Mouse (Mus musculus): ENCODE results near the gene Tcn2. TPM values are rescaled to one million over a fixed set of nuclear protein-coding genes. Genes with fewer than 3 reads are reported as not detected.
"Not testable (repeated sequence)": the region's sequence is repeated elsewhere in the genome, so short reads cannot be mapped to it uniquely, and the experiment has no call there.

Gene Tcn2
- polyA plus RNA-seq, 1 experiment from 2014 or later: 50.3 TPM

- Histone ChIP-seq H3K27ac (no peak overlapping the region), H3K9me3 (no peaks in the 10 kb centered on the region), H3K4me3 (no peak overlapping the region), H3K4me1 (peaks cover 13% of the 10 kb centered on the region; the same call in 1 of the 2 replicates), H3K27me3 (ENCODE audit: insufficient read depth, poor library complexity, severe bottlenecking) (no peaks in the 10 kb centered on the region), H3K36me3 (no peaks in the 10 kb centered on the region)
- 32% methylated on average over 2 of the region's 2 CpGs for WGBS
- peak; percentile 65 for DNase-seq (ENCODE audit: low spot score)
These were observed 28.9 kb upstream of the Tcn2 start for GRCm38 (mm10) chr11:3960901-3961300.

- H3K9me3 ChIP-seq; H3K27me3 ChIP-seq (ENCODE audit: insufficient read depth, poor library complexity, severe bottlenecking); DNase-seq (ENCODE audit: low spot score); H3K4me1 ChIP-seq; H3K4me3 ChIP-seq; H3K27ac ChIP-seq; H3K36me3 ChIP-seq: not testable (repeated sequence)
- WGBS: 67% methylated on average over 4 of the region's 4 CpGs
These were observed 23.4 kb upstream of the Tcn2 start for GRCm38 (mm10) chr11:3955371-3955770.

GRCm38 (mm10) chr11:3954876-3955275, 22.9 kb upstream of the Tcn2 start:
- H3K27me3 ChIP-seq (ENCODE audit: insufficient read depth, poor library complexity, severe bottlenecking); H3K27ac ChIP-seq; H3K36me3 ChIP-seq; H3K9me3 ChIP-seq; DNase-seq (ENCODE audit: low spot score); H3K4me3 ChIP-seq; H3K4me1 ChIP-seq: not testable (repeated sequence)
- 81% methylated on average over 5 of the region's 5 CpGs for WGBS

- no peak for DNase-seq (ENCODE audit: low spot score)
- no peaks in the 10 kb centered on the region for H3K9me3 ChIP-seq
- no peaks in the 10 kb centered on the region for H3K27me3 ChIP-seq (ENCODE audit: insufficient read depth, poor library complexity, severe bottlenecking)
- H3K27ac ChIP-seq: no peak overlapping the region
- 17% methylated on average over 1 of the region's 1 CpGs for WGBS
- no peak overlapping the region for H3K4me3 ChIP-seq
- no peaks in the 10 kb centered on the region for H3K36me3 ChIP-seq
- no peaks in the 10 kb centered on the region for H3K4me1 ChIP-seq
These were observed 14.4 kb upstream of the Tcn2 start for GRCm38 (mm10) chr11:3946386-3946785.

- H3K36me3 ChIP-seq: no peaks in the 10 kb centered on the region
- H3K27me3 ChIP-seq (ENCODE audit: insufficient read depth, poor library complexity, severe bottlenecking): 0 out of 2 replicates have a peak, but pooled peaks cover 4% of the 10 kb centered on the region
- DNase-seq (ENCODE audit: low spot score): no peak
- H3K27ac ChIP-seq: no peak overlapping the region
- H3K4me1 ChIP-seq: no peaks in the 10 kb centered on the region
- H3K4me3 ChIP-seq: no peak overlapping the region
- WGBS: 82% methylated on average over 7 of the region's 7 CpGs
- no peaks in the 10 kb centered on the region for H3K9me3 ChIP-seq
These were observed 9.4 kb upstream of the Tcn2 start for GRCm38 (mm10) chr11:3941371-3941770.

GRCm38 (mm10) chr11:3937321-3937874, 5.4 kb upstream of the Tcn2 start:
- Histone ChIP-seq H3K27ac (no peak overlapping the region), H3K9me3 (no peaks in the 10 kb centered on the region), H3K27me3 (ENCODE audit: insufficient read depth, poor library complexity, severe bottlenecking) (0 out of 2 replicates have a peak, but pooled peaks cover 4% of the 10 kb centered on the region), H3K4me3 (no peak overlapping the region), H3K36me3 (no peaks in the 10 kb centered on the region), H3K4me1 (peaks cover 3% of the 10 kb centered on the region; the same call in 1 of the 2 replicates)
- 66% methylated on average over 13 of the region's 13 CpGs for WGBS
- no peak for DNase-seq (ENCODE audit: low spot score)

- Histone ChIP-seq H3K4me1 (peaks cover 9% of the 10 kb centered on the region), H3K4me3 (no peak overlapping the region), H3K9me3 (no peaks in the 10 kb centered on the region), H3K27ac (no peak overlapping the region), H3K27me3 (ENCODE audit: insufficient read depth, poor library complexity, severe bottlenecking) (0 out of 2 replicates have a peak, but pooled peaks cover 4% of the 10 kb centered on the region), H3K36me3 (no peaks in the 10 kb centered on the region)
- DNase-seq (ENCODE audit: low spot score): no peak
- WGBS: 81% methylated on average over 3 of the region's 3 CpGs
These were observed 4.4 kb upstream of the Tcn2 start for GRCm38 (mm10) chr11:3936318-3936717.

GRCm38 (mm10) chr11:3935135-3935534, 3.2 kb upstream of the Tcn2 start:
- Histone ChIP-seq H3K4me1 (peaks cover 16% of the 10 kb centered on the region), H3K27ac (no peak overlapping the region), H3K36me3 (no peaks in the 10 kb centered on the region), H3K27me3 (ENCODE audit: insufficient read depth, poor library complexity, severe bottlenecking) (0 out of 2 replicates have a peak, but pooled peaks cover 4% of the 10 kb centered on the region), H3K4me3 (no peak overlapping the region), H3K9me3 (no peaks in the 10 kb centered on the region)
- WGBS: 72% methylated on average over 4 of the region's 4 CpGs
- no peak for DNase-seq (ENCODE audit: low spot score)

GRCm38 (mm10) chr11:3933756-3934285, 1.9 kb upstream of the Tcn2 start:
- WGBS: 90% methylated on average over 9 of the region's 9 CpGs
- H3K27ac ChIP-seq: no peak overlapping the region
- no peaks in the 10 kb centered on the region for H3K9me3 ChIP-seq
- no peak overlapping the region for H3K4me3 ChIP-seq
- no peaks in the 10 kb centered on the region for H3K36me3 ChIP-seq
- H3K4me1 ChIP-seq: peaks cover 16% of the 10 kb centered on the region
- 0 out of 2 replicates have a peak, but pooled peaks cover 4% of the 10 kb centered on the region for H3K27me3 ChIP-seq (ENCODE audit: insufficient read depth, poor library complexity, severe bottlenecking)
- peak; percentile 52 for DNase-seq (ENCODE audit: low spot score)

GRCm38 (mm10) chr11:3930931-3931330, 1.0 kb downstream of the Tcn2 start:
- Histone ChIP-seq H3K36me3 (peaks cover 6% of the 10 kb centered on the region), H3K4me1 (peaks cover 16% of the 10 kb centered on the region), H3K4me3 (peak overlapping the region; percentile 78), H3K27me3 (ENCODE audit: insufficient read depth, poor library complexity, severe bottlenecking) (no peaks in the 10 kb centered on the region), H3K9me3 (no peaks in the 10 kb centered on the region), H3K27ac (peak overlapping the region; percentile 90)
- no peak for DNase-seq (ENCODE audit: low spot score)
- WGBS: 33% methylated on average over 6 of the region's 6 CpGs

- 68% methylated on average over 4 of the region's 4 CpGs for WGBS
- peaks cover 15% of the 10 kb centered on the region for H3K36me3 ChIP-seq
- DNase-seq (ENCODE audit: low spot score): peak; percentile 67
These were observed 1.9 kb downstream of the Tcn2 start for GRCm38 (mm10) chr11:3930019-3930418.

GRCm38 (mm10) chr11:3925916-3926315, 6.0 kb downstream of the Tcn2 start:
- Histone ChIP-seq H3K4me3 (no peak overlapping the region), H3K9me3 (no peaks in the 10 kb centered on the region), H3K27me3 (ENCODE audit: insufficient read depth, poor library complexity, severe bottlenecking) (no peaks in the 10 kb centered on the region), H3K27ac (no peak overlapping the region), H3K36me3 (peaks cover 49% of the 10 kb centered on the region), H3K4me1 (peaks cover 2% of the 10 kb centered on the region; the same call in 1 of the 2 replicates)
- DNase-seq (ENCODE audit: low spot score): no peak
- WGBS: 89% methylated on average over 10 of the region's 10 CpGs

More at GRCm38 (mm10) chr11:3930019-3930418, 1.9 kb downstream of the Tcn2 start:
- peaks cover 16% of the 10 kb centered on the region for H3K4me1 ChIP-seq
- no peaks in the 10 kb centered on the region for H3K27me3 ChIP-seq (ENCODE audit: insufficient read depth, poor library complexity, severe bottlenecking)
- H3K4me3 ChIP-seq: no peak overlapping the region
- H3K9me3 ChIP-seq: no peaks in the 10 kb centered on the region
- H3K27ac ChIP-seq: no peak overlapping the region

GRCm38 (mm10) chr11:3922731-3923130, 9.2 kb downstream of the Tcn2 start:
- WGBS: 91% methylated on average over 6 of the region's 6 CpGs
- H3K27me3 ChIP-seq (ENCODE audit: insufficient read depth, poor library complexity, severe bottlenecking): no peaks in the 10 kb centered on the region
- no peaks in the 10 kb centered on the region for H3K9me3 ChIP-seq
- DNase-seq (ENCODE audit: low spot score): no peak
- H3K27ac ChIP-seq: no peak overlapping the region
- no peak overlapping the region for H3K4me3 ChIP-seq
- peaks cover 52% of the 10 kb centered on the region for H3K36me3 ChIP-seq
- H3K4me1 ChIP-seq: no peaks in the 10 kb centered on the region
